Mouse (Mus musculus): ENCODE data around the gene Cd55. TPM values are rescaled to one million over a fixed set of nuclear protein-coding genes. Genes with fewer than 3 reads are reported as not detected.

Cd55 gene
- polyA plus RNA-seq (2015; fragmentation: Nextera tagmentation; extraction: Ambion mirVana) = 25.9 and 27.3 TPM in 2 replicates

DNA sequence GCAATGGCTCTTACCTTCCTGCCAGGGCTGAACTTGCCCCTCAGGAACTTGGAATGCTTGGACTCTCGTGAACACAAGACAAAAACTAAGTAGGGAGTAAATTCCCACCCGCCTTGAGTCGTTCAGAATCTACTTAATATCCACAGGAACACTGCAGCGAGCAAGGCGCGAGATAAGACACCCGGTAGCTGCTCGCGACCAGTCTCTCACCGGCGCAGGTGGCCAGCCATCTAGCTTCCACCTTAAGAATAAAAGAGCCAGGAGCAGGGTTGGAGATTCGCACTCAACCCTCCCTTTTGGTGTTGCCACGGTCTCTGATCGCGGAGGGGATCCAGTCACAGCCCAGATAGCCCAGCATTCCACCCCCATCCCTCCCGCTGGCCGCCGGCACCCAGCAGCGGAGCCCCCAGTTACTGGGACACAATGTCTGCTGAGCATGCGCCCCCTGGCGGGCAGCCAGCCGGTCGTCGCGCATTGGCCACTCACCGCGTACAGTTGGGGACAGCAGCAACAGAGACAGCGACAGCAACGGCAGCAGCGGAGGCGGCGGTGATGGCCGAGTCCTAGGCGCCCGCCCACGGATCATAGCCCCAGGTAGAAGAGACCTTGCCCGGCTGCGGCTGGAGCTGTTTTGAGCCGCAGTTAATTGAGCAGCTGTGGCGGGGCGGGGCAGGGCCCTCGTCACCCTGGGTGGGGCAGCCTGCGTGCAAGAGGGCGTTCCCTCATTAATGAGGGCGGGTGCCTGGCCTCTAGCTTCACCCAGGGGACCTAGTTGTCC lies at the start of gene Cd55:
Gene Cd55 (minus strand): TSS at position 661 of the 778 bp plus-strand sequence.
- Histone ChIP-seq H3K9me3 (no peaks in the 10 kb centered on the region), H3K4me2 (peak within 1 kb of the TSS; percentile 80), H3K9ac (peak within 1 kb of the TSS; percentile 37), H3K27me3 (no peaks in the 10 kb centered on the region), H3K36me3 (no peaks in the 10 kb centered on the region), H3K4me3 (peak within 1 kb of the TSS; percentile 53), H3K4me1 (peaks cover 9% of the 10 kb centered on the region), H3K27ac (peak within 1 kb of the TSS; percentile 82)
- under 1% methylated on average over 45 of the region's 45 CpGs for WGBS
- peak; percentile 92 for ATAC-seq (ENCODE audit: borderline replicate concordance, extremely low read depth, low FRiP score, low TSS enrichment)

DNA sequence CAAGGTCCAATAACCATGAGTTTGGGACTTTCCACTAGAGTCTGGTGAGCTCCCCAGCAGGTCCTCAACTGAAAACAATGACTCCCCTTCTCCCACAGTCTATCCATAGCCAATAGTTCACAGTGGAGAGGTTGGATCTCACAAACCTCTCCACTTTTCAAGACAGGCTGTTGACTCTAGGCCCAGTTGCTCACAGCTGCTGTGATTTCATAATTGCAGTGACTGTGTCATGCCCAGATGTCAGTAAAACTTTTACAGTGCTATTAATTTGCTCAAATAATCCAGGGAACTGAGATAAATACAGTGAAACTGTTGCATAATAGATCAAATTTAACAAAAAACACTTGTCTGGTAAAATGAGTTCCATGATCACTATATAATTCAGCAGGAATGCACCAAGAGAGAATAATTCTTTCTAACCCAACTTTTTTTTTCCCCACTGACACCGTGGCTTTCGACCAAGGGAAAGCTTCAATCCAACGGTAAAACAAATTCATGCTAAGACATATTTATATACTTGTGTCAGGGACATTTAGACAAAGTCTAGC lies 49.4 kb upstream of the Cd55 start:
- Histone ChIP-seq H3K27ac (no peak overlapping the region), H3K9ac (no peak overlapping the region), H3K4me3 (no peak overlapping the region), H3K4me1 (peaks cover 30% of the 10 kb centered on the region), H3K27me3 (no peaks in the 10 kb centered on the region), H3K9me3 (no peaks in the 10 kb centered on the region), H3K4me2 (no peak overlapping the region), H3K36me3 (no peaks in the 10 kb centered on the region)
- 32% methylated on average over 3 of the region's 3 CpGs for WGBS
- ATAC-seq (ENCODE audit: borderline replicate concordance, extremely low read depth, low FRiP score, low TSS enrichment) = peak; percentile 29

DNA sequence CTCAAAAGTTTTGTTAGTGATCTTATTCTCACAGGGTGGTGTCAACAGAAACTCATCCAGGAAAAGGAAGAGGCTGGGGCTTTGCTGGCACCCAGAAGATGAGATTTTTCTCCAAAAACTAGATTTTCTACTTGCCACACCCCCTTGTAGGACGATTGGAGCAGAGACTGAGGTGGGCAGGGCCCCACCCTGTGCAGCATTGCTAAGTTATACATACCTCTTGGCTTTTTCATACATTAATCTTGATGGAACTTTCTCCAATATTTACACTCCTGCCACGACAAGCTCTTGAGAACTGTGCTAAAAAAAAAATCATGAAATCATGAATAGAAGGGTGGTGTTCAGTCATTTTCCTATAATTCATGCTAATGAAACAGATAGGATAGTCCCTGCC lies 46.4 kb upstream of the Cd55 start:
- Histone ChIP-seq H3K9ac (no peak overlapping the region), H3K4me1 (peaks cover 30% of the 10 kb centered on the region), H3K4me3 (no peak overlapping the region), H3K27ac (0 out of 2 replicates have a peak overlapping the region, but pooled peaks have one; percentile 29), H3K9me3 (no peaks in the 10 kb centered on the region), H3K36me3 (no peaks in the 10 kb centered on the region), H3K4me2 (no peak overlapping the region), H3K27me3 (no peaks in the 10 kb centered on the region)
- WGBS = 19% methylated on average over 2 of the region's 2 CpGs
- no peak; the same call in 1 of the 2 replicates for ATAC-seq (ENCODE audit: borderline replicate concordance, extremely low read depth, low FRiP score, low TSS enrichment)

DNA sequence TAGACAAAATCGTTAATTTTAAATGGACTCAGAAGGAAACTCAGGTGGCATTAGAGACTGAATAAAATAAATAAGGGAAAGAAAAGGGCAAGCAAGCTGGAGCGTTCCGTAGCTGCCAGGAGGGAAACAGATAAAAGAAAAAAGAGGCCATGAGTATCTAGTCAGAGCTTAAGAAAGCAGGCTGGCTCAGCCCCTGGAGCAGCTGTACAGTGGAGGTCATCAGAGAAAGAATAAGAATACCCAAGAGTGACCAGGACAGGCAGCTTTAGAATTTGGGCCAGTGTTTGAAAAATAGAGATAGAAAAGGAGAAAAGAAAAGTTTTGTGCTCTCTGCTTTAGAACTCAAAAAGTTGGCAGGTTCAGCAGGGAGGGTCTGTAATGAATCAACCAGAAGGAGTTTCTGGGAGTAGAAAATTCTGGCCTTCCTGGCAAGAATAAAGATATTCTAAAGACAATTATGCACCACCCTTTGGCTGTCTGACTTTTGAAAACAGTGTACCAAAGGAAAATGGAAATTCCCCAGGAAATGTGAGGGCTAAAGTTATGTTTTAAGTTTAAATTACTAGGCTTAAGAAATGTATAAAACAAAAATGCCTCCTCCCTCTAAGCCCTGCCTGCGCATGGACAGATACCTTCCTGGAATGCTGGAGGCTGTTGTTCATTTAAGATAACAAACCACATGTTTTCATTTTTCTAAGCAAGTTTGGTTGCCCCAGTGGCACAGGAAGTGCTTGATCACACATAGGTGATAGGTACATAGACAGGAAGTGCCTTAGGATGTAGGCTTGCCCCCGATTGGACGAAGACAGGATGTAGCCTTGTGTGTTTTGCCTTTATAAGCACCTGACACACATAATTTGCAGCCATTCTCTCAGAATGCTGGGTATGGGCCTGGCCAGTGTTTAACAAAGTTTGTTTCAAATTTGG lies 45.7 kb upstream of the Cd55 start:
- no peak overlapping the region for H3K4me2 ChIP-seq
- no peak overlapping the region for H3K4me3 ChIP-seq
- ATAC-seq (ENCODE audit: borderline replicate concordance, extremely low read depth, low FRiP score, low TSS enrichment) = no peak
- peaks cover 26% of the 10 kb centered on the region for H3K4me1 ChIP-seq
- no peak overlapping the region for H3K9ac ChIP-seq
- no peaks in the 10 kb centered on the region for H3K27me3 ChIP-seq
- H3K36me3 ChIP-seq = no peaks in the 10 kb centered on the region
- H3K27ac ChIP-seq = 0 out of 2 replicates have a peak overlapping the region, but pooled peaks have one; percentile 29
- H3K9me3 ChIP-seq = no peaks in the 10 kb centered on the region
- 62% methylated on average over 6 of the region's 6 CpGs for WGBS

- 33% methylated on average over 2 of the region's 2 CpGs for WGBS
These were observed 44.9 kb upstream of the Cd55 start for GRCm38 (mm10) chr1:130507408-130507807.

DNA sequence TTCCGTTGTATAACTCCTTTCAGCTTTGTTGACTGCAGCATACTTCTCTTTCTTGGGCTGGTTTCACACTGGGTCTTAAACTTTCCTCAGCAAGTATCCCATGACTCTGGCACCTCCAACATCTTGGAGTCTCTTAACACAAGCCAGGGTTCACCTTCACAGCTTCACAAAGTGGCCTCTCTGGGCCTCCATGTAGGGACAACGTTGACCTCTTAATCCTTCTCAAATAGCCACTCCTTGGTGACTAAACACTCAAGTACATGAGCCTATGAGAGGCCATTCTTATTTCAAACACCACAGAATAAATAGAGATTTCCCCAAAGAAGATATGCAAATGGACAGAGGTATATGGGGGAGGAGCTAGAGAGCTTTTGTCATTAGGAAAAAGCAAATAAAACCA lies 37.4 kb upstream of the Cd55 start:
- H3K36me3 ChIP-seq = no peaks in the 10 kb centered on the region
- 62% methylated on average over 2 of the region's 2 CpGs for WGBS
- no peak overlapping the region for H3K9ac ChIP-seq
- no peak overlapping the region for H3K27ac ChIP-seq
- H3K27me3 ChIP-seq = no peaks in the 10 kb centered on the region
- H3K4me2 ChIP-seq = no peak overlapping the region
- ATAC-seq (ENCODE audit: borderline replicate concordance, extremely low read depth, low FRiP score, low TSS enrichment) = no peak
- no peaks in the 10 kb centered on the region for H3K4me1 ChIP-seq
- no peak overlapping the region for H3K4me3 ChIP-seq
- no peaks in the 10 kb centered on the region for H3K9me3 ChIP-seq

More at GRCm38 (mm10) chr1:130507408-130507807, 44.9 kb upstream of the Cd55 start:
- no peak overlapping the region for H3K9ac ChIP-seq
- no peak overlapping the region for H3K4me3 ChIP-seq
- no peaks in the 10 kb centered on the region for H3K27me3 ChIP-seq
- H3K4me2 ChIP-seq = no peak overlapping the region
- no peaks in the 10 kb centered on the region for H3K36me3 ChIP-seq
- no peak for ATAC-seq (ENCODE audit: borderline replicate concordance, extremely low read depth, low FRiP score, low TSS enrichment)
- peaks cover 17% of the 10 kb centered on the region for H3K4me1 ChIP-seq
- H3K9me3 ChIP-seq = no peaks in the 10 kb centered on the region
- no peak overlapping the region for H3K27ac ChIP-seq

- Histone ChIP-seq H3K9ac (no peak overlapping the region), H3K27me3 (no peaks in the 10 kb centered on the region), H3K27ac (no peak overlapping the region), H3K4me2 (no peak overlapping the region), H3K9me3 (no peaks in the 10 kb centered on the region), H3K4me1 (no peaks in the 10 kb centered on the region), H3K4me3 (no peak overlapping the region), H3K36me3 (no peaks in the 10 kb centered on the region)
- no peak for ATAC-seq (ENCODE audit: borderline replicate concordance, extremely low read depth, low FRiP score, low TSS enrichment)
These were observed 35.8 kb upstream of the Cd55 start for GRCm38 (mm10) chr1:130498331-130498730.

GRCm38 (mm10) chr1:130486816-130487545 lies 24.4 kb upstream of the Cd55 start:
- H3K27ac ChIP-seq = no peak overlapping the region
- H3K27me3 ChIP-seq = no peaks in the 10 kb centered on the region
- WGBS = 49% methylated on average over 10 of the region's 10 CpGs
- no peak overlapping the region for H3K9ac ChIP-seq
- H3K9me3 ChIP-seq = no peaks in the 10 kb centered on the region
- H3K4me2 ChIP-seq = no peak overlapping the region
- H3K4me3 ChIP-seq = no peak overlapping the region
- no peaks in the 10 kb centered on the region for H3K36me3 ChIP-seq
- no peaks in the 10 kb centered on the region for H3K4me1 ChIP-seq
- ATAC-seq (ENCODE audit: borderline replicate concordance, extremely low read depth, low FRiP score, low TSS enrichment) = no peak

GRCm38 (mm10) chr1:130485828-130486620 lies 23.5 kb upstream of the Cd55 start:
- WGBS = 51% methylated on average over 10 of the region's 10 CpGs
- no peak for ATAC-seq (ENCODE audit: borderline replicate concordance, extremely low read depth, low FRiP score, low TSS enrichment)
- H3K4me2 ChIP-seq = no peak overlapping the region
- no peak overlapping the region for H3K4me3 ChIP-seq
- H3K36me3 ChIP-seq = no peaks in the 10 kb centered on the region
- H3K9ac ChIP-seq = no peak overlapping the region
- no peaks in the 10 kb centered on the region for H3K9me3 ChIP-seq
- H3K4me1 ChIP-seq = no peaks in the 10 kb centered on the region
- H3K27ac ChIP-seq = no peak overlapping the region
- H3K27me3 ChIP-seq = no peaks in the 10 kb centered on the region

DNA sequence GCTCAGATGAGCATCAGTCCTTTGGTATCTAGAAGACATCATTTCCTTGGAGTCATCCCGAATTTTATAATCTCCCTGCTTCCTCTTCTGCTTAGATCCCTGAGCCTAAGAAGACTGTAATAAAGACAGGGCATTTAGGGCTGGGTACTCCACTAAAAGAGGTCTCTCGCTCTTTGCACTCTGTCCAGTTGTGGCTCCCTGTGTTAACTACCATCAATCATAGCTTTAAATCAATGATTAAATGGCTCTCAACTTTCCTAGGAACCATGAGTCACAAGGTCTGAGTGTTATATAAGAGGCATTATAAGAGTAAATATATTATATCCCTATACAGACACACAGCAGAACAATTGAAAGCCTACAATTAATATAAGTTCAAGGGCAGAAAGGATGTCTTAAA lies 22.8 kb upstream of the Cd55 start:
- 68% methylated on average over 2 of the region's 2 CpGs for WGBS
- Histone ChIP-seq H3K9ac (no peak overlapping the region), H3K27ac (no peak overlapping the region), H3K36me3 (no peaks in the 10 kb centered on the region), H3K4me3 (no peak overlapping the region), H3K4me2 (no peak overlapping the region), H3K9me3 (no peaks in the 10 kb centered on the region), H3K4me1 (no peaks in the 10 kb centered on the region), H3K27me3 (no peaks in the 10 kb centered on the region)
- no peak for ATAC-seq (ENCODE audit: borderline replicate concordance, extremely low read depth, low FRiP score, low TSS enrichment)

GRCm38 (mm10) chr1:130474936-130475335 lies 12.4 kb upstream of the Cd55 start:
- no peaks in the 10 kb centered on the region for H3K9me3 ChIP-seq
- no peak overlapping the region for H3K4me3 ChIP-seq
- no peaks in the 10 kb centered on the region for H3K36me3 ChIP-seq
- H3K27ac ChIP-seq = no peak overlapping the region
- peaks cover 5% of the 10 kb centered on the region; the same call in 1 of the 2 replicates for H3K4me1 ChIP-seq
- no peak overlapping the region for H3K4me2 ChIP-seq
- H3K27me3 ChIP-seq = no peaks in the 10 kb centered on the region
- no peak overlapping the region for H3K9ac ChIP-seq
- ATAC-seq (ENCODE audit: borderline replicate concordance, extremely low read depth, low FRiP score, low TSS enrichment) = no peak
- WGBS = 76% methylated on average over 6 of the region's 6 CpGs
